Mouse (Mus musculus) skeletal muscle tissue, adult 2 months (tissue): Measurements from ENCODE around the gene Pcsk6.
A peak's percentile ranks its signal among the peaks of the same experiment; 100 is the strongest.
"Not testable (repeated sequence)": the region's sequence is repeated elsewhere in the genome, so short reads cannot be mapped to it uniquely, and the experiment has no call there.

Experiments
- DNase-seq: peaks from one replicate; pipeline ENCODE4 v3.0.0-alpha.2; 2012; ENCODE audit warnings: low read depth, low spot score

The Pcsk6 gene

DNA sequence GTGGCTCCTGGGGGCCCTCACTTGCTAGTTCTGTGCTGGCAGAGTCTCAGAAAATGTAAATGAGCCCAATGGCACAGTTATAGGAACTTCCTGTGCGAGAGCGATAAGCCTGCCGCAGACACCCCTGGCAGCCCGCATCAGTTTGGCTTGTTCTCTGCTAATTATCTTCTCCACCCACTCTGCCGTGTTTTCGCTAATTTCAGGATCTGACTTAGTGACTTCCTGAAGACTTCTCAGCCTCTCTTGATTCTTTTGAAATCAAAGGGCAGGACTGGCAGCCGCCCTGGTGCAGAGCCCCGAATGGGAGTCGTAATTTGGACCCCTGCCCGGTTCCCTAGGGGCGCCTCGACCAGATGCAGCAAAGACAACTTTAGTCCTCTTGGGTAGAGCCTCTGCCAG, 19.8 kb downstream of the Pcsk6 start:
- no peak for DNase-seq

DNA sequence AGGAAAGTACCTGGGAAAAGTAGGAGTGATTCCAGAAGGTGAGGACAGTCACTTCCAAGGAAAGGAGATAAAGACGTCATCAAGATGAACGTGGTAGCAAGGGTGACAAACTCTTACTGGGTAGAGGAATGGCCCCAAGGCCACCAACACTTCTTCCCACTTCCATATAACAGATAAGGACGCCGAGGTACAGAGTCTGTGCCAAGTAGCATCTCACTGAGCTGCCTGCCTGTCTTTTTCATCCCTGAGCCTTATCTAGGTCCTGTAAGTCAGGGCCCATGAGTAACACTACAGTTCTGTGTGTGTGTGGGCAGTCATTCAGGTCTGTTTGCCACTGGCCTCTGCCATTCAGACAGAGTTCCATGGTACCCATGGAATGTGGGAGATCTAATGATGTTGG, 23.4 kb downstream of the Pcsk6 start:
- no peak for DNase-seq

DNA sequence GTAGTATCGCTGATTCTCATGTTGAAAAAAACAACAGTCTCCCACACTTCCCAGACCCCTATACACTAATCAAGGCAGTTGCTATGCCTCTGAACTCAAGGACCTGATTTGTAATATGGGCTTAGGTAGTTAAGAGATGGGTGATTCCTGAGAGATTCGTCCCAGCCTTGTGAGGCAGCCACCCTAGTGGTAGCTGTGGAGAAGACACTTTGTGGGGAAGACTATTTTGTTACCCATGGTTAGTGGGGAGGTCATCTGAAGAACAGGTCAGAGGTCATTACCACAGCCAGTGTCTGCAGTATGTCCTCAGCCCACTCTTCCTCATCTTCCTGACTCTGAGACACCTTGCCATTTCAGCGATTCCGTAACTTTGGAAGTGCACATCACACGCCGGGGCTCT, 24.3 kb downstream of the Pcsk6 start:
- no peak for DNase-seq

DNA sequence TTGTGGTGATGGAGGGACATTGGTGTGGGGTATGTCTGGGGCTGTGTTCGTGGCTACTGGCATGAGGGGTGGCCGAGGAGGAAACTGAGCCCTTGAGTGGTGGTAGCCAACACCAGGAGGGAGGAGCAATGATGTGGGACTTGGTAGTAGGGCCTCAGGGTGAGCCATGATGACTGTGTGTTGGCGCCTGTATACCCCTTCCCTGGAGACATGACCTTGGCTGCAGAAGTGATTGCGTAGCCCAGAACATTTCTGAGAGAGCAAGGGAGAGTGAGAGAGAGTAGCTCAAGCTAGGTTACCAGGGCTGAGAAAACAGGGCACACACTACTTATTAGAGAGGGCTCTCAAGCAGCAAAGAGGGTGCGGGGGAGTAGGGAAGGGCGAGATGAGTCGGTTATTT, 30.3 kb downstream of the Pcsk6 start:
- DNase-seq, result peak; percentile 48

DNA sequence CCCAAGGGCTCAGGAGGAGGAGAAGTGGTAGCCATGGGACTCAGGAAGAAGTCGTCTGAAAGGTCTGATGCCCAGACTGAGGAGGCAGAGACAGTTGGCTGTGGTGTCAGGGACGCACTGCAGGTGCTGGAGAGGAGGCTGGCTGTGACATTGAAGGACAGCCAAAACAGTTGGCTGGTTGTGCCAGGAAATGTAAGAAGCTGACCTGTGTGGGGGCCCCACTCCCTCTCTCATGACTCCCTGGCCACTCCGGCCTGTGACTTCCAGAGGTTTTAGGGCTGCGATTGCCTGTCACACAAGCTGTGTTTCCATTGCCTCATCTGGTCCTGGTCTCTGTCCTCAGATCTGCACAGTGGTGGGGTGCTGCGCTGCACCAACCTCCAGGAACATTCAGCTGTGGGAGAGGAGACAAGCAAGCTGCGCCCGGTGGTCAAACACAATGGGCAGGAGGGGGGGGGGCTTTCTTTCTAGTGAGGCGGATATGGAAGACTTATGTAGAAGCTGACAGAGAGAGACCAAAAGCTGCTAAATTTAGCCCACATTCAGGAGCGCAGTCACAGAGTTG, 30.8 kb downstream of the Pcsk6 start:
- no peak for DNase-seq

DNA sequence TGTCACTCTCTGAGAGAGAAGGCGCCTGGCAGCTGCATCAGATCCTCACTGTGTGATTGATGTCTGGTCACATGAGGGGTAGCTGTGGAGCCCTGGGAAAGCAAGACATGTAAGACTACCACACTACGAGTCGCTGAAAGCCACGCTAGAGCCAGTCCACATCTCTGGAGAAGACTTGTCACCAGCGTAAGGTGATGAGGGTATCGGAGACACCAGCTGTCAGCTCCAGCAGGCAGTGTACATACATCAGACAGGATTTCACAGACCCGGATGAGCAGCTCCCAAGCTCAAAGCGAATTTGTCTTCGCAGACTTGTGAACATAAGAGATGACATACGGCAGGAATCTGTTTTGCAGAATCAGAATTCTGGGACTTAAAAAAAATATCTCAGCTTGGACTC, 32.0 kb downstream of the Pcsk6 start:
- DNase-seq, result no peak

DNA sequence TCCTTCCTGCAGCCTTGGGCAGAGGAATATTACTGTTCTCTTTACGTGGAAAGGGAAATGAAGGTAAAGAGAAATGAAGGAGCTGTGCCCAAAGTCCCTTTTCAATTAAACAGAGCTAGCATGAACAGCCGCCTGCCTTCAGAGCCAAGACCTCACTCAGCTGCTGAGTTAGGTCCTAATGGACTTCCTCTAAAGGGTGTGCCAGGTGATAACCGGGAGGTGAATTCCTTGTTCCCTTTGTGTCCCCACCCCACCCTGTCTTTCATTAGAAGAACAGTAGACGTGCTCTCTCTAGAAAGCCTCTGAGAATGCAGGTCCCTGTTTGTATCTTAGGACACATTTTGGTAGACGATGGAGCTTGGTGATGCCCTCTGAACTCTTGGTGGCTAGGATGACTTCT, 33.7 kb downstream of the Pcsk6 start:
- no peak for DNase-seq

DNA sequence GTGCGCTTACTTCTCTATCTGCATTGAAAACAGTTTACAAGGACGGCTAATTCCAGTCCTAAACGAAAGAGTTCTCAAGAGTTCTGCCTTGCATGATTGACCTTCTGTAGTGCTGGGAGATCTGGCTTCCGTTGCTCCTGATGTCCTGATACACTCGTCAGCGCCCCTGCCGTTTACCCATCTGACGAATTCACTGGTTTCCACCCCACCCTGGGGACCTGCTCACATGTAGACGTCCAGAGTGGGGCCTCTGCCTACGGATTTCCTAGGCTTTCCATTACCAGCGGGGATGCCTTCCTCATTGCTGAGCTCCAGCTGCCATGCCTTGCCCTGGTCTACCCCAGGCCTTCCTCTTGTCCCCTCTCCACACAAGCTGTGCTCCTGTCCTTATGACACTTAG, 39.7 kb downstream of the Pcsk6 start:
- no peak for DNase-seq

DNA sequence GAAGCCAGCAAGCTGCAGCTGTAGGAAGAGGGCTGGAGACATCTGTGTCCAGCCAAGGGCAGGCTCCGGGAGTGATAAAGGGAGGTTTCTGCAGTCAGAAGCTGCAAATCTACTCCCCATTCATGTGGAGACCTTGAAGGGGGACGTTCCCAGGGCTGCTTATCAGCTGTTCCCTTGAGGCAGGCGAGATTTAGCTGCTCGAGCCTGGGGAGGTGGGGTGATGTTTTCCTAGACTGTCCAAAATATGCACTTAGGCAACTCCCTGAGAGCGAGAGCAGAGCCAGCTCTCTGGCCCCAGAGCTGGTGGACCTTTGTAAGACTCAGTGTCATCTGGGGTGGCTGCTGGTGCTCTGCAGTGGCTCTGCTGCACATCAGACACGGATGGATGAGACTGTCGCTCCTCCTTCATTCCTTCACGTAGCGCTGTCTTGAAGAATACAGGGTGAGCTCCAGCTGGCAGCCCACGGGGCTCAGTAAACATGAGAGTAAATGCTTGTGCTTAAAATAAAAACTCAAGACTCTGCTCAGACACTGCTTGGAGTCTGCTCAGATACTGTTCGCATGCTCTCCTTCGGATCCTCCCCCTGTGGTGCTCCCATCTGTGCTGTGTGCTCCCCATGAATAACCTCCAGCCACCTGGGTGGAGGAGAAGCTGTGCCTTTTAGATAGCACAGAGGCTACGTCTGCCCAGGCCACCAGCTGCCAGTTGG, 41.1 kb downstream of the Pcsk6 start:
- peak; percentile 82 for DNase-seq

DNA sequence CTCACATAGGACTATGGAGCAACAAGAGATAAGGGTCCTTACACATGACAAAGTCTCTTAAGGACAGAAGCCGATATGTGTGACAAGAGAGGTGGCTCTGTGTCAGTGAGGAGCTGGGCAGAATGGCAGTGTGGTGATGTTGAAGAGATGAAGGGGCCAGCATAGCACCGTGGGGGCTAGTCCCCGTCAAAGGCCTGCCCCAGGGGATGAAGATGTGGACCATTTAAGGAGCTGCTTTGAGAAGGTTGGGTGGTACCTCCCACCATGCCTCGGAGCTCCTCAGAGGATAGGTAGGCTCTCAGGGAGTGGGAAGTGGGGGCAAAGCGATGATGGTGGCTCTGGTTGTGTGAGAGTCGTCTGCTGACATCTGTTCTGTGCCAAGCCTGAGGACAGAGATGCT, 41.9 kb downstream of the Pcsk6 start:
- DNase-seq, result no peak

DNA sequence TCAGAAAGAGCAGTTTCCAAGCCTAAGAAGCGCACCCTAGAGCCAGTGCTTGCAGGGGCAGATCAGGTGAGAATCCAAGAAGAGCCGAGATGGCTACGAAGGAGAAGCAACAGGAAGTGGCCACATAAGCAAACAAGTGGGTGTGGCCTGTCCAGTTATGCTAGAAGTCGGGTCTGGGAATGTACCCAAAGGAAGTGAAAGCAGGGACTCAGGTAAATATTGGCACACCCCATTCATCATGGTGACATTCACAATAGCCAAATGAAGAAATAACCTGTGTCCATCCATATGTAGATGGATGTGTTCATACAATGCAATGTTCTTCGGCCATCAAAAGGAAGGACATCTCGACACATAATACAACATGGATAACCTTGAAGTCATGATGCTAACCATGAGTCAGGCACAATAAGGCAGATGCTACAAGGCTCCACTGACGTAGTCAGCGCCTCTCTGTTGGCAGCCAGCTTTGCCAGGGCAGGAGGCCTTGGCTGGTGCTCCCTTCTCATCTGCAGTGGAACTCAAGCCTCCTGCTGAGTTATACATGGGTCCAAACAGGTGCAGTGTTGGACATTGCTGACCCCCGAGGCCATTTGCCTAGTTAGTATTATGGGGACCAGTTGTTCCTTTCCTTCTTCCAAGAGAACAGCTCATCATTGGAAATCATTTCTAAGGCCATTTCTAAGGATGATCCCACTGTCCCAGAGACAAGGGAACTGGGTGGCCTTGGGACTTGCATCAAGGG, 45.2 kb downstream of the Pcsk6 start:
- peak; percentile 61 for DNase-seq

DNA sequence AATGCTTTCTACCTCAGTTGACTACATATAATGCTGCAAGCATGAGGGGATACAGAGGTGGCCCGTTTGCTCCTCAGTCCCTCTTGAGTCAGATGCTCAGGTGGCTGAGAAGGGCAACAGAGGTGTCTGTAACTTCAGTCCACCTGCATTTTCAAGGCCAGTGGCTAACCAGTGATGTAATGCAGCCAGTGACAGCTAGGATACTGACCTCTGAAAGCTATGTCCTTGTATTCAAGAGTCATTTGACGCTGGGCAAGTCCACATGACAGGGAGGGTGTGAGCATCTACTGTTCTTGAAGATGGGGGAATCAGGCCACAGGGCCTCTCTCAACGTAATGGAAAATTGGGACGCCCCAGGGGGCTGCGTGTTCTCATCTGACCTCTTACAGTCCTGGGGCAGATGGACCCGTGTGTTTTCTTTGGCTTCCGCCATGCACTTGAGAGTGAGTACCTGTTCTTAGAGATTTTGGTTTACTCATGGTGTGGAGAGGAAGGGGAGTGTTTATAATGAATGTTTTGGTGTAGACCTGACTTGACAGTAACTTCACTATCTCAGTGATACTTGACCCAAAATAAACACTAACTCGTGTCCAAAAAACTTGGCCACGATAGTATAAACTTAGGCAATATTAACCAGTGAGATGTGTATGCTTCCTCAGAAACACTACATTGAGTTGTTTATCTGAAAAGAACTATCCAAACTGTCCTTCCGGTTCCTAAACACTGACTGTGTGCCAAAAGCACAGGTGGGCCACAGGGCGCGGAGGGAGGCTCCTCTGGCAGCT, 48.0 kb downstream of the Pcsk6 start:
- no peak for DNase-seq

DNA sequence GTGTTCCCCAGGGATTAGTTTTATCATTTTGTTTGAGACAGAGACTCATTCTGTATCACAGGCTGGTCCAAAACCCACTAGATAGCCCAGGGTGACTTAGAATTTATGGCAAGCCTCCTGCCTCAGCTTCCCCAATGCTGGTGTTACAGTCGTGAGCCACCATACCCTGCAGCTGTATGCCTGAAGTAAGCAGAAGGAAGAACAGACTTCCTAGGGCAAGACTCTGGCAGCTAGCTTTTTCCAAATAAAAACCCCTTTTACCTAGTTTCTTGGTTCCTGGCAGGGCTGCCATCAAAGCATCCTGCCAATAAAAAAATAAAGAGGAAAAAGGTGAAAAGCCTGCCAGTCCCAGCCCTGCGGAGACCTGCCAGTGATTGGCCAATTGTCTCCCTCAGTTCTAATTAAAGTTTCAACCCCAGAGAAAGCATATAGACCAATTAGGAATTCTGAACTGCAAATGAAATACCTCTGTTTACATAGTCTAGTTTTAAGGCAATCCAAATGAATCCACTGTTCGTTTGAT, 51.6 kb downstream of the Pcsk6 start:
- DNase-seq, result no peak

DNA sequence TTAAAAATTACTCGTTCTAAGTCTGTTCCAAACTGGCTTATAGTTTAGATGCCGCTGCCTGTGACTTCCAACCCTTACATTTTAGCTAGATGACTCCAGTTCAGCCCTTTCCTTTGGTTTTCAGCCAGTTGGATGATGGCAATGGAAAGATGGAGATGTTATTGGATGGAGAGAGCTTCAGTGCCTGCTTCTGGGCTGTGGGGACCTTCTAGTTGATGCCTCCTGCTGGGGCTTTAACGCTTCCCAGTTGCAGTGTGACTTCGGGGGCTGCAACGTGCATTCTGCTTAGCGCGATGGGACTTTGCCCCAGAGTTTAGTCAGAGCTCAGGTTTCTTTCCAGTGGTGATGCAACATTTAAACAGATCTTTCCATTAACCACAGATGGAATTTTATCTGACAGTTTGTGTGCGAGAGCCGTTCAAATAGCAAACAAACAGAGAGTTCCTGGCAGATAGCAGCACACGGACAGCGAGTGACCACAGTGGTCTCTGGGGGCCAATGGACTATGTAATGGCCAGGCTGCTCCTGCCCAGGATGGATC, 53.3 kb downstream of the Pcsk6 start:
- peak; percentile 68 for DNase-seq

DNA sequence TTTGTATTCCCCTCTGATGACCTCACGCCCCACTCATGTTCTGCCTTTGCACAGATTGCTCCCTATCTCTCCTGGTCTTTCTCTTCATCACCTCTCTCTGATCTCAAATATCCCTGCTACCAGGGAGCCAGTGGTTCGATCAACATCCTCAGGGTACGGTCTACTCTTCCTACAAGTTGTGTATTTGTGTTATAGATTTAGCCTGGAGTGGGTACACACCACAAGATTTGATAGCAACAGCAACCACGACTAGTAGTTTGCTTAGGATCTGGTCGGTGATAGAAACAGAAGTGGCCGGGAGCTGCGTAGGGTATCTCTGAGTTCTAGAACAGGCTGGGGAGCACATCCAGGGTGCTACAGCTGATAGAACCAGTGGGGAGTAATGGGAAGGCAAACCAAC, 54.3 kb downstream of the Pcsk6 start:
- DNase-seq, result no peak

DNA sequence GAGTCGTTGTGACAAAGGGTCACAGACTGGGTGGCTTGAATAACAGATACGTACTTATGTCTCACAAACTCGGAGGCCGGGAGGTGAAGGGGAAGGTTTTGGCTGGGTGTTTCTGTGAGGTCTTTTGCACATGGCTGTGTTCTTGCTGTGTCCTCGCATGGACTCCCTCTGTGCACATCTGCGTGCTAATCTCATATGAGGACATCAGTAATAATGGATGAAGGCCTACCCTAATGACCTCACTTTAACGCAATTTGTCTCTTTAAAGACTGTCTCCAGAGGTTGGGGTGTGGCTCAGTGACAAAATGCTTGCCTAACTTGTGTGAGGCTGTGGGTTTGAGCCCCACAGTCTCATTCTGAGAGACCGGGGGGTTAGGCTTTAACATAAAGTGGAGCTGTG, 55.0 kb downstream of the Pcsk6 start:
- peak; percentile 61 for DNase-seq

DNA sequence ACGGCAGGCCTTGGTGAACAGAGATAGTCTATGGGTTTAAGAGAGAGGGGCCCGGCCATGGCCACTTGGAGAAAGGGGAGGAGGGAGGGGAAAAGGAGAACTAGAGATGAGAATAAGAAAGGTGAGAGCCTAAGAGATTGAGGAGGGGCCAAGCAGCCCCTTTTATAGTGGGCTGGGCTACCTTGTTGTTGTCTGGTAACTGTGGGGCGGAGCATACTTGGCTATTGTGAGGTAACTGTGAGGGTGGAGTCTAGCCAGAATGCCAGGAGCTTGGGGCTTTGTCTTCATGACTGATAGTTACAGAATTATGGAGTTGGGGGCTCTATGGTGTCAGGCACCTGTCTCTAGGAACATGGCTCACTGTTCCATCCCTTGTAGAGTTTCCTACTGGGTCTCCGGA, 56.9 kb downstream of the Pcsk6 start:
- no peak for DNase-seq

DNA sequence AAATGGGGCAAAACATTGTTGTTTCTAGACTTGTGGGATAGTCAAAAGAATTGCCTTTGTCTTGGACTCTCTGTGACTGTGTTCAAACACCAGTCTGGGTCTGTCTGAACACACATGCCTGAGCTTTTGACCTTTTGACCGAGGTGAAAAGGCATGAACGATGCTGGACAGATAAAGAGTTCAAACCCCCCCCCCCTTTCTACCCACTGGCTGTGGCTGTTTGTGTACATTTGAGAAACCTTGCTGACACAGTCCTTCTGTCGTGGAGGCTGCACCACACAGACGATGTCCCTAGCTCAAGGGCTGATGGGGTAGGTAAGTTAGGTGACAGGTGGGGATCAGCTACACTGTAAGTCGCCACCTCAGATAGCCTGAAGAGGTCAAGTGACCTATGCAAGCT, 67.9 kb downstream of the Pcsk6 start:
- DNase-seq, result no peak

DNA sequence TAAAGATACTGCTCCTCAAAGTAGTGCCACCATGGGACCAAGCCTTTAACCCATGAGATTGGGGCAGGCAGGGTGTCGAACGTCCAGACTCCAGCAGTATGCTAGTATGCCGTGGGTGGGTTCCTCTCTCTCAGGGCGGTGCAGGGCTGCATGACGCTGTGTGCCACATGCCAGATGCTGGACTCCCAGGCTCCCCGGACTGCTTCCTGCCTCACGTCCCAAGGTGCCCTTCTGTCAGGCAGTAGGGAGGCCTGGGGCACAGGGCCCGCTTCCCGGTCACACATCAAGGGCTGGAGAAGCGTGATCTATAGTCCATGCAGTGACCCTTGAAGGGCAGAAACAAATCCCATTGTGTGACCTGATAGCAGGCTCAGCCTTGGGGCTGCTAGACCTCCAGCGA, 68.9 kb downstream of the Pcsk6 start:
- no peak for DNase-seq

DNA sequence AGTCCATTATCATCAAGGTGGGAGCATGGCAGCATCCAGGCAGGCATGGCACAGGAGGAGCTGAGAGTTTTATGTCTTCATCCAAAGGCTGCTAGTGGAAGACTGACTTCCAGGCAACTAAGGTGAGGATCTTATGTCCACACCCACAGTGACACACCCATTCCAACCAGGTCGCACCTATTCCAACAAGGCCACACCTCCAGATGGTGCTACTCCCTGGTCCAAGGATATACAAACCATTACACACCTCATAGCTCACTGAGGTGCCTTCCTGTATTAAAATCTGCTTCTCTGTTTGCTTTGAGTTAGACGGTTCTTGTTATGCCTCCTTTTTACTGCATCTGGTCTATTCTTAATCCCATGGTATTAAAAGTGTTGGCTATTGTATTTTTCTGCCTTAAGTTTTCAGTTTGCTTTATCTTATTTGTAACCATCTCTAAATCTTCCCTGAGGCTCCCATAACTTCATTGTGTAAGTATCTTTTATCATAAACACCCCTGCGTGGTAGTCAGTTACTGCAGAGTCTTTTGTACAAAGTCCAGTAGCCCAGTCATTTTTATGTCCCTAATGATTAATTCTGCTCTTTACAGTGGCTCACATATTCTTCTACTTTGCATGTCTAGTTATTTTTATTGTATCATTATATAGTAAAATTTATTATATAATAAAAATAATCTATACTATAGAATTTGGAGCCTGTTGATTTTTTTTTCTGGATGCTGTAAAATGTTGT, 72.9 kb downstream of the Pcsk6 start:
- not testable (repeated sequence) for DNase-seq

DNA sequence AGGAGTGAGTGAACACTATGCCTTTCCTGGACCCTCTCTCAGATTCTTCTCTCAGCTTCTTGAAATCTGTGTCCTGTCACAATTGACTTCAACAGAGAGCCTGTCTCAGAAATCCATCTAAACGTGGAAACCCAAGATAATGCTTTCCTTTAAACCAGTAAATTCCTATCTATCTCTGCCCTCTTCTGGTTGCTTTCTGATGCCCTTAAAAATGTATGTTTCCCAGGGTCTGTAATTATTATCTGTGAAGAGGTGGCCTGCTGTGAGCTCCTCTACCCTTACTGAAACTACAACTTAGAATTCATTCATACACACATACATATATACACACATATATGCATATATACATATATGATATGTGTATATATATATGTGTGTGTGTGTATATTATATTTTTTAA, 73.7 kb downstream of the Pcsk6 start:
- DNase-seq, result no peak
